Mouse (Mus musculus): ENCODE measurements at regions not wholly inside any gene's neighbourhood (a gene's known extent, or its start where the extent isn't known, plus 50 kb on each side); places are given as distances from the start of the nearest gene placed in this dataset.

DNA sequence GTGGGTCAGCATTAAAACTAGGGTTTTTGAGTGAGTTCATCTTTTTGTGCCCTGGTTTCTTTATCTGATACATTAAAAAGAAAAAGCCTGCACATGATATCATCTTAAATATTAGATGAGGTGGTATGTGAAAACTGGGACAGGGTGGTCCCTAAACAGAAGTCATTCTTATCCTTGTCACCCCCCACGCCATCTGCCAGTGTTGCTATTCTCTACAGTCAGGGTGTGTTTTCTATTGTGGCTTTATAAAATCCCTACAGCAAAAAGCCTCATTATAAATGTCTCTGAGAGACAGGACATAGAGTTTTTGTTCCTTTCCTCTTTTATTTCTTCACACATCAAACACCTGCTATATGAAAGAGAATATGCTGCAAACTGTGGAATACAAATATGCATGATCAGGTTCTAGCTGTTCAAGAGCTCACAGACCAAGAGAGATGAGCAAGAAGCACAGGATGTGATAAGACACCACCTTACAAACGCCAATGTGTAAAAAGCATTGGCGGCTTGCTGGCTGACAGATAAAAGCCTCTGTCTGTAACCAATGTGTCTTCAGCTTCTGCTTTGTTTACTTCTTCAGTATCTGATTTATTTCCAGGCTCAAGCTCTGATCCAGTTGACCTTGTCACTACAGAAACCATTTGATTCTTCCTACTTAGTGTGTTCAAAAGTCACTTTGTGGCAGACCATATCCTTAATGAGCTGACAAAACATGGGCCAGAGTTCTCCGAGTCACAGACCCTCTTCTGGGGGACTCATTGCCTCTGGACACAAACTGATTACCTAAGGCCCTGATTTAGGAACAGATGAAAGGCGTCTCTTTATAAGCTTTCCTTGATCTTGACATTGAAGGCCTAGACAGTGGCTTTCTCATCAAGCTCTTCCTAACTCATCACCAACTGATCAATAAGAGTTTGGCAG, 73.6 kb upstream of the Slc39a10 start:
- TF ChIP-seq MYOD1 (IDR thresholded peaks at IDR 0.05; ENCODE audit: control insufficient read depth in 1 of 3, insufficient read length in 2 of 3, low read depth in 2 of 3) (no peak), POLR2A (IDR thresholded peaks at IDR 0.05; ENCODE audit: insufficient read length, low read depth) (no peak), E2F4 (IDR thresholded peaks at IDR 0.05; ENCODE audit: insufficient read depth) (no peak), REST (IDR thresholded peaks at IDR 0.05; ENCODE audit: insufficient read depth, insufficient read length) (no peak), TCF12 (IDR thresholded peaks at IDR 0.05; ENCODE audit: insufficient read depth, poor library complexity, severe bottlenecking) (no peak), MYOG (IDR thresholded peaks at IDR 0.05; ENCODE audit: control insufficient read depth in 1 of 3, insufficient read depth in 1 of 3, insufficient read length in 2 of 3, low read depth in 2 of 3) (no peak), MAX (IDR thresholded peaks at IDR 0.05; ENCODE audit: low read depth) (no peak), USF1 (IDR thresholded peaks at IDR 0.05; ENCODE audit: low read depth) (no peak)

Measured in myocyte (in vitro differentiated cells).